Mouse (Mus musculus) adipocyte (in vitro differentiated cells): ENCODE results near the gene Tbxas1.
A peak's percentile ranks its signal among the peaks of the same experiment; 100 is the strongest.

Source experiments
- DNase-seq: peaks from one replicate; pipeline ENCODE4 v3.0.0-alpha.2; 2016; ENCODE audit warnings: low spot score

Tbxas1 gene

GRCm38 (mm10) chr6:38893615-38894014 is 18.4 kb downstream of the Tbxas1 start:
- peak; percentile 50 for DNase-seq

- DNase-seq = no peak
Measured at GRCm38 (mm10) chr6:38900073-38900472, 24.9 kb downstream of the Tbxas1 start.

- no peak for DNase-seq
Measured at GRCm38 (mm10) chr6:38900479-38901126, 25.4 kb downstream of the Tbxas1 start.

GRCm38 (mm10) chr6:38901152-38901551 is 25.9 kb downstream of the Tbxas1 start:
- no peak for DNase-seq

GRCm38 (mm10) chr6:38901636-38902035 is 26.4 kb downstream of the Tbxas1 start:
- DNase-seq = no peak

- no peak for DNase-seq
Measured at GRCm38 (mm10) chr6:38902820-38903439, 27.7 kb downstream of the Tbxas1 start.

- no peak for DNase-seq
Measured at GRCm38 (mm10) chr6:38906005-38906404, 30.8 kb downstream of the Tbxas1 start.

- DNase-seq = no peak
Measured at GRCm38 (mm10) chr6:38908401-38908800, 33.2 kb downstream of the Tbxas1 start.

- DNase-seq = peak; percentile 95
Measured at GRCm38 (mm10) chr6:38910828-38911559, 35.8 kb downstream of the Tbxas1 start.

GRCm38 (mm10) chr6:38912121-38912660 is 37.0 kb downstream of the Tbxas1 start:
- DNase-seq = no peak

- DNase-seq = no peak
Measured at GRCm38 (mm10) chr6:38912845-38913244, 37.6 kb downstream of the Tbxas1 start.

- DNase-seq = no peak
Measured at GRCm38 (mm10) chr6:38913386-38914042, 38.3 kb downstream of the Tbxas1 start.

- no peak for DNase-seq
Measured at GRCm38 (mm10) chr6:38914181-38914580, 39.0 kb downstream of the Tbxas1 start.

- DNase-seq = no peak
Measured at GRCm38 (mm10) chr6:38915776-38916175, 40.6 kb downstream of the Tbxas1 start.

GRCm38 (mm10) chr6:38916571-38916970 is 41.4 kb downstream of the Tbxas1 start:
- no peak for DNase-seq

- no peak for DNase-seq
Measured at GRCm38 (mm10) chr6:38917415-38917814, 42.2 kb downstream of the Tbxas1 start.

- DNase-seq = no peak
Measured at GRCm38 (mm10) chr6:38918728-38919127, 43.5 kb downstream of the Tbxas1 start.

GRCm38 (mm10) chr6:38919135-38919740 is 44.0 kb downstream of the Tbxas1 start:
- DNase-seq = no peak

- no peak for DNase-seq
Measured at GRCm38 (mm10) chr6:38920141-38920540, 44.9 kb downstream of the Tbxas1 start.

- no peak for DNase-seq
Measured at GRCm38 (mm10) chr6:38921095-38921809, 46.0 kb downstream of the Tbxas1 start.

GRCm38 (mm10) chr6:38921810-38922116 is 46.6 kb downstream of the Tbxas1 start:
- DNase-seq = no peak
